26 mouse cellular contexts compared by ENCODE assay signal in genomic region chr1:155675570-155675969, GRCm38 (mm10).
DNase-seq lines count a peak whose midpoint lies in the region; ATAC-seq and TF ChIP-seq lines count a peak whose summit lies in the region.
"Had no signal": no experiment of that assay in that cellular context is flagged by ENCODE, and none has a peak within 500 bp of the region (broad histone marks: within the 10 kb centered on the region; RNA-seq: fewer than 3 reads in every experiment).

No protein-coding gene starts in this region.

- DNase-seq in embryonic facial prominence, embryonic 10.5 days (ENCODE audit: low spot score), result no peak
- peak; percentile 13 for DNase-seq in lung, embryonic 14.5 days
- DNase-seq in lung, postnatal 10 days, result no peak
- DNase-seq in ovary, adult 18-20 months (ENCODE audit: low spot score), result peak; percentile 2
- DNase-seq in ovary, postnatal 14 days (ENCODE audit: low spot score), result no peak
- DNase-seq: adrenal gland, adult 2 months; adrenal gland, postnatal 10 days; adrenal gland, postnatal 25 days; B cell, adult 2 months; cerebellum, adult 11 months; cerebellum, adult 18-20 months; cerebellum, adult 8-10 months; cerebellum, adult 9-11 months; cerebellum, postnatal 14 days; cerebellum, postnatal 36 days; embryo, embryonic 11 days had no signal

- no peaks in the 10 kb centered on the region for H3K27me3 ChIP-seq in embryonic facial prominence, embryonic 15.5 days
- H3K27me3 ChIP-seq in embryonic facial prominence, embryonic 10.5 days (replicated peaks; ENCODE audit: low read depth, poor library complexity, severe bottlenecking), result no peaks in the 10 kb centered on the region
- H3K27me3 ChIP-seq in lung, embryonic 14.5 days (ENCODE audit: insufficient read depth, low read length), result no peaks in the 10 kb centered on the region
- H3K27me3 ChIP-seq: CH12.LX; embryonic facial prominence, embryonic 12.5 days; forebrain, embryonic 12.5 days had no signal

- 95% methylated on average over 6 of the region's 6 CpGs for WGBS in embryonic facial prominence, embryonic 15.5 days
- 95% methylated on average over 6 of the region's 6 CpGs for WGBS in embryonic facial prominence, embryonic 10.5 days
- 67% methylated on average over 6 of the region's 6 CpGs for WGBS in lung, embryonic 14.5 days

- no peak for TF ChIP-seq CTCF in lung, embryonic 14.5 days (IDR thresholded peaks at IDR 0.05; ENCODE audit: low read depth)

- no peaks in the 10 kb centered on the region for H3K36me3 ChIP-seq in embryonic facial prominence, embryonic 15.5 days
- H3K36me3 ChIP-seq in embryonic facial prominence, embryonic 10.5 days (replicated peaks), result no peaks in the 10 kb centered on the region; the same call in 1 of the 2 replicates
- H3K36me3 ChIP-seq in lung, embryonic 14.5 days (ENCODE audit: insufficient read depth), result no peaks in the 10 kb centered on the region
- H3K36me3 ChIP-seq: embryonic facial prominence, embryonic 12.5 days; forebrain, embryonic 12.5 days had no signal

- no peak overlapping the region for H3K4me3 ChIP-seq in embryonic facial prominence, embryonic 15.5 days (replicated peaks)
- no peak overlapping the region for H3K4me3 ChIP-seq in embryonic facial prominence, embryonic 10.5 days
- no peak overlapping the region for H3K4me3 ChIP-seq in lung, embryonic 14.5 days (ENCODE audit: low read depth, low read length)
- H3K4me3 ChIP-seq: embryonic facial prominence, embryonic 12.5 days; erythroblast, embryonic 14.5 days; forebrain, embryonic 10.5 days; forebrain, embryonic 12.5 days had no signal

- ATAC-seq in embryonic facial prominence, embryonic 15.5 days (ENCODE audit: insufficient number of reproducible peaks, low FRiP score, low TSS enrichment, low read depth), result 0 out of 2 replicates have a peak, but pooled peaks have one; percentile 15
- peak; percentile 65; the same call in 1 of the 2 replicates for ATAC-seq in lung, embryonic 14.5 days (ENCODE audit: insufficient read depth)
- ATAC-seq: CD4-positive, CD25-positive, alpha-beta regulatory T cell, adult 4 months; forebrain, embryonic 14.5 days; forebrain, embryonic 16.5 days had no signal

- H3K4me1 ChIP-seq in embryonic facial prominence, embryonic 15.5 days, result no peaks in the 10 kb centered on the region
- H3K4me1 ChIP-seq in embryonic facial prominence, embryonic 10.5 days, result no peaks in the 10 kb centered on the region
- no peaks in the 10 kb centered on the region for H3K4me1 ChIP-seq in lung, embryonic 14.5 days (ENCODE audit: insufficient read depth)
- H3K4me1 ChIP-seq: embryonic facial prominence, embryonic 12.5 days; forebrain, embryonic 10.5 days had no signal

- no peak overlapping the region for H3K4me2 ChIP-seq in embryonic facial prominence, embryonic 15.5 days (replicated peaks)
- no peak overlapping the region for H3K4me2 ChIP-seq in lung, embryonic 14.5 days
- H3K4me2 ChIP-seq: embryonic facial prominence, embryonic 12.5 days; forebrain, embryonic 12.5 days had no signal

- H3K9me3 ChIP-seq in embryonic facial prominence, embryonic 15.5 days (replicated peaks), result no peaks in the 10 kb centered on the region
- H3K9me3 ChIP-seq in embryonic facial prominence, embryonic 10.5 days, result no peaks in the 10 kb centered on the region
- no peaks in the 10 kb centered on the region for H3K9me3 ChIP-seq in lung, embryonic 14.5 days (ENCODE audit: low read depth, low read length)
- H3K9me3 ChIP-seq: embryonic facial prominence, embryonic 12.5 days; forebrain, embryonic 10.5 days; forebrain, embryonic 12.5 days; G1E had no signal

- no peak overlapping the region for H3K9ac ChIP-seq in embryonic facial prominence, embryonic 15.5 days
- H3K9ac ChIP-seq in lung, embryonic 14.5 days, result no peak overlapping the region
- H3K9ac ChIP-seq: embryonic facial prominence, embryonic 12.5 days; forebrain, embryonic 12.5 days had no signal

- H3K27ac ChIP-seq in embryonic facial prominence, embryonic 15.5 days (replicated peaks), result no peak overlapping the region
- no peak overlapping the region for H3K27ac ChIP-seq in embryonic facial prominence, embryonic 10.5 days (replicated peaks)
- H3K27ac ChIP-seq in lung, embryonic 14.5 days (ENCODE audit: low read depth), result no peak overlapping the region
- H3K27ac ChIP-seq: embryonic facial prominence, embryonic 12.5 days; forebrain, embryonic 10.5 days; forebrain, embryonic 12.5 days had no signal

Comparison
In these comparisons a context has a peak if more than half of its experiments do, and no peak if none do; other contexts are left out.
1. DNase-seq: peak in lung, embryonic 14.5 days (single experiment) and ovary, adult 18-20 months (single experiment); none in embryonic facial prominence, embryonic 10.5 days (single experiment), lung, postnatal 10 days (single experiment) and ovary, postnatal 14 days (single experiment).